Mouse (Mus musculus) adrenal gland, adult 8-10 months (tissue): ENCODE measurements around the gene Tspan4. TPM values are rescaled to one million over a fixed set of nuclear protein-coding genes. Genes with fewer than 3 reads are reported as not detected.

ENCODE experiments used
- DNase-seq: peaks from one replicate; pipeline ENCODE4 v3.0.0; 2022
- total RNA-seq, 4 experiments: library from RNA; stranded (reverse); gene quantifications; 2 replicates each; pipeline ENCODE4 v1.2.4; 2022

Gene Tspan4
- 100 to 1,000 TPM in 2 of 4 experiments, 10 to 100 TPM in 2; 89.1 to 191 (median 124) TPM for total RNA-seq

- peak; percentile 78 for DNase-seq
These were observed at the start of gene Tspan4, which contains the start of gene Polr2l for GRCm38 (mm10) chr7:141475011-141475804. Tspan4 (plus strand) TSS chr7:141475240. Polr2l (minus strand) TSS chr7:141475132.

- DNase-seq: no peak
These were observed 47.9 kb upstream of the Tspan4 start for GRCm38 (mm10) chr7:141426948-141427730.

GRCm38 (mm10) chr7:141428701-141429100 is 46.3 kb upstream of the Tspan4 start:
- no peak for DNase-seq

GRCm38 (mm10) chr7:141429310-141429709 is 45.7 kb upstream of the Tspan4 start, which contains the start of gene Cend1:
Cend1 (minus strand) TSS chr7:141429491.
- DNase-seq: no peak

- DNase-seq: no peak
These were observed 45.0 kb upstream of the Tspan4 start for GRCm38 (mm10) chr7:141429840-141430584.

- DNase-seq: no peak
These were observed 44.3 kb upstream of the Tspan4 start for GRCm38 (mm10) chr7:141430585-141431240.

- DNase-seq: no peak
These were observed 43.4 kb upstream of the Tspan4 start for GRCm38 (mm10) chr7:141431434-141432185.

GRCm38 (mm10) chr7:141432186-141432611 is 42.8 kb upstream of the Tspan4 start:
- DNase-seq: peak; percentile 79

- DNase-seq: no peak
These were observed 42.1 kb upstream of the Tspan4 start for GRCm38 (mm10) chr7:141432741-141433516.

- no peak for DNase-seq
These were observed 41.3 kb upstream of the Tspan4 start for GRCm38 (mm10) chr7:141433517-141434400.

- no peak for DNase-seq
These were observed 40.6 kb upstream of the Tspan4 start for GRCm38 (mm10) chr7:141434464-141434863.

- DNase-seq: no peak
These were observed 39.7 kb upstream of the Tspan4 start for GRCm38 (mm10) chr7:141435129-141435855.

GRCm38 (mm10) chr7:141435856-141436522 is 39.1 kb upstream of the Tspan4 start:
- DNase-seq: no peak

- DNase-seq: no peak
These were observed 38.5 kb upstream of the Tspan4 start for GRCm38 (mm10) chr7:141436523-141436892.

GRCm38 (mm10) chr7:141437178-141438120 is 37.6 kb upstream of the Tspan4 start, which contains the start of gene Slc25a22:
Slc25a22 (minus strand) TSS chr7:141437892.
- DNase-seq: peak; percentile 71

- no peak for DNase-seq
These were observed 36.7 kb upstream of the Tspan4 start for GRCm38 (mm10) chr7:141438201-141438968.
